Mouse (Mus musculus) kidney, embryonic 16.5 days (tissue): Measurements from ENCODE around the gene Amz1. TPM values are rescaled to one million over a fixed set of nuclear protein-coding genes. Genes with fewer than 3 reads are reported as not detected.

Experiments used
- ATAC-seq: fragments of 200-750 bp; cut with Nextera tagmentation; 2 replicates; pipeline ENCODE4 v1.8.0; 2017; ENCODE audit warnings: moderate TSS enrichment; ENCODE audit not compliant: low FRiP score, low TSS enrichment
- H3K27ac ChIP-seq: fragments of 300-500 bp; sonication (generic); 2 replicates; pipeline ENCODE4 v1.5.1; 2014; ENCODE audit warnings: low read length
- H3K27me3 ChIP-seq: fragments of 300-500 bp; sonication (generic); 2 replicates; pipeline ENCODE4 v1.6.1; 2014; ENCODE audit warnings: low read length, control low read depth, mixed read lengths; ENCODE audit not compliant: insufficient read depth
- H3K36me3 ChIP-seq: fragments of 300-500 bp; sonication (generic); 2 replicates; pipeline ENCODE4 v1.6.1; 2014; ENCODE audit warnings: low read length, control low read depth, mixed read lengths; ENCODE audit not compliant: insufficient read depth
- H3K4me1 ChIP-seq: fragments of 300-500 bp; sonication (generic); 2 replicates; pipeline ENCODE4 v1.6.1; 2014; ENCODE audit warnings: low read length, control low read depth, mixed read lengths; ENCODE audit not compliant: insufficient read depth
- H3K4me2 ChIP-seq: fragments of 300-500 bp; sonication (generic); replicated peaks from 2 replicates; pipeline ENCODE4 v1.6.1; 2014; ENCODE audit warnings: low read depth, low read length
- H3K4me3 ChIP-seq: fragments of 300-500 bp; sonication (generic); 2 replicates; pipeline ENCODE4 v1.5.1; 2014; ENCODE audit warnings: mild to moderate bottlenecking, low read length
- H3K9ac ChIP-seq: fragments of 300-500 bp; sonication (generic); replicated peaks from 2 replicates; pipeline ENCODE4 v1.6.1; 2014; ENCODE audit warnings: low read length
- H3K9me3 ChIP-seq: fragments of 300-500 bp; sonication (generic); 2 replicates; pipeline ENCODE4 v1.6.1; 2016; ENCODE audit warnings: low read length, control low read depth
- WGBS: fragments of 180-500 bp; shearing (Covaris S2); extraction: QIAGEN DNeasy Blood & Tissue Kit; methylation state at CpG from one replicate; pipeline ENCODE4 v1.1.7; 2014; 5-methylcytosine and 5-hydroxymethylcytosine counted together
- polyA plus RNA-seq: library from polyadenylated mRNA; unstranded; fragments of >200 nt; fragmentation: Nextera tagmentation; extraction: Ambion mirVana; gene quantifications from 2 replicates; pipeline ENCODE4 v1.2.1, GENCODE M21; 2015

Gene Amz1
- polyA plus RNA-seq, result 1.6 and 2.4 TPM in 2 replicates

DNA sequence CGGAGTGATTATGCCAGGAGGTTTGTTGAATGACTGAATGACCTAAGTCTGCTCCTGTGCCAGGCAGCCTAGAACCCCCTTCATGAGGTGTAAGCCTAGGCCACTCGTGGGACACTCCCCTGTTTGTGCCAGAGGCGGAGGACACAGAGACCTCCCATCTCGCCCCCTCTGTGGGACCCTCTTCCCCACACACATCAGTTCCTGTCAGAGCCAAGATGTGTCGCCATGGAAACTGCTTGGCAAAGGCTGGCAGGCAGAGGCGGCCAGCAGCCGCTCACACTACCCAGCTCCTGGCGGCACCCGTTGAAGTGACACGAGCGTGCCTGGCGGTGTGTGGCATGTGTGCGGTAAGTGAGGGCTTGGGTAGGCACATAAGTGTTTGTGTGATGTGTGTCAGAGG, at the start of gene Amz1:
Gene Amz1 (plus strand): TSS at position 306 of the 400 bp plus-strand sequence.
- no peaks in the 10 kb centered on the region for H3K27me3 ChIP-seq
- H3K4me3 ChIP-seq, result no peak within 1 kb of the TSS
- no peak for ATAC-seq
- H3K27ac ChIP-seq, result no peak within 1 kb of the TSS
- H3K9me3 ChIP-seq, result peaks cover 6% of the 10 kb centered on the region
- 79% methylated on average over 13 of the region's 13 CpGs for WGBS
- H3K9ac ChIP-seq, result no peak within 1 kb of the TSS
- H3K4me1 ChIP-seq, result no peaks in the 10 kb centered on the region
- peaks cover 11% of the 10 kb centered on the region for H3K36me3 ChIP-seq
- no peak within 1 kb of the TSS for H3K4me2 ChIP-seq

DNA sequence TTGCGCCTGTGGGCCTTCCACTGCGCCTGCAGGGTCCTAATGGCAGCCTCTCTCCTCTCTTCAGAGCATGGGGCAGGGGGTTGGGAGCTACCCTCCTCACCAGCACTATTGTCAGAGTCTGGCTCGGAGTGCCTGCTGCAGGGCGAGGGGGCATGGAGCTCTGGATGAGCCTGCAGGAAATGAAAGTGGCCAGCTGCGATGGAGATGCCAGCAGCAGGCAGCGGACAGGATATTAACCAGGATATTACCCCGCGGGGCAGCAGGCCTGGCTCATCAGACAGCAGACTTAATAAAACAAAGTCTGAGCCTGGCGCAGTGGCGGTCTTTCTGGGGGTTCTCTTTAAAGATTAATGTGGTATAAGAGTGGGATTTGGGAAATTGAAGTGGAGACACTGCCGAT, 48.8 kb upstream of the Amz1 start:
- peaks cover 50% of the 10 kb centered on the region for H3K36me3 ChIP-seq
- H3K27me3 ChIP-seq, result no peaks in the 10 kb centered on the region
- H3K9ac ChIP-seq, result no peak overlapping the region
- WGBS, result 85% methylated on average over 11 of the region's 11 CpGs
- no peak overlapping the region for H3K4me3 ChIP-seq
- H3K9me3 ChIP-seq, result no peaks in the 10 kb centered on the region
- ATAC-seq, result no peak
- no peaks in the 10 kb centered on the region for H3K4me1 ChIP-seq
- H3K4me2 ChIP-seq, result no peak overlapping the region
- no peak overlapping the region for H3K27ac ChIP-seq

DNA sequence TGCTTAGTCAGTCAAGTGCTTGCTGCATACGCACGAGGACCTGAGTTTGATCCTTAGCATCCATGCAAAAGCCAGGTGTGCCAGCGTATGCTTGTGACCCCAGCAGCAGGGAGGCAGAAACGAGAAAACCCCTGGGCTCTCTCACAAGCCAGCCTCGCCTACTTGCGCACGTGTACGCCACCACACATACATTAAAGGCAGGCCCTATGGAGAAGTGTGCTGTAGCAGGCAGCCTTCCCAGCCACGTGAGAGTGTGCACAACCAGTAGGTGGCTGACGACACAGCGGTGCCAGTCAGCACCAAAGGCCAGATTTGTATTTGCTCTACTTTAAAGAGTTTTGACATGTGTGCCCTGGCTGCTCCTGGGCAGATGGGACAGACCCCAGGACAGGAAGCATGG, 48.3 kb upstream of the Amz1 start:
- H3K4me2 ChIP-seq, result no peak overlapping the region
- no peaks in the 10 kb centered on the region for H3K9me3 ChIP-seq
- H3K9ac ChIP-seq, result no peak overlapping the region
- no peak overlapping the region for H3K27ac ChIP-seq
- no peak overlapping the region for H3K4me3 ChIP-seq
- no peak for ATAC-seq
- no peaks in the 10 kb centered on the region for H3K4me1 ChIP-seq
- 90% methylated on average over 11 of the region's 11 CpGs for WGBS
- H3K27me3 ChIP-seq, result no peaks in the 10 kb centered on the region
- peaks cover 48% of the 10 kb centered on the region for H3K36me3 ChIP-seq

DNA sequence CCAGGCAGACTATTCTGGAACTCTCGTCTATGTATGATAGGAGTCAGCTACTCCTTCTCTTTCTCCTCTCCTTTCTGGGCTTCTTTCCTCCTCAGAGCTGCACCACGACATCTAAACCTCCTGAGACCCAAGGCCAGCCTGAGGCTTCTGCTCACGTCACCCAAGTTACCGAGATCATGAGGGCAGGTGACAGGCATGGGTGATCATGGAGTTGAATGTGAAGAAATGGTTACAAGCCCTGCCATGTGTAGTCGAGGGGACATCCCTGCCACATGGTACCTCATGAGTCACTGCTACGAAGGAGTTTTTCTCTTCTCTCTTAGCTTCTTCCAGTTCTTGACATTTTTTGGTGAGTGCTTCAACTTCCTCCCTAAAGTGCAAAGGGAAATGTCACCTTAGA, 46.8 kb upstream of the Amz1 start:
- 81% methylated on average over 6 of the region's 6 CpGs for WGBS
- ATAC-seq, result no peak
- H3K4me2 ChIP-seq, result no peak overlapping the region
- H3K27me3 ChIP-seq, result no peaks in the 10 kb centered on the region
- H3K9me3 ChIP-seq, result no peaks in the 10 kb centered on the region
- H3K4me3 ChIP-seq, result no peak overlapping the region
- no peaks in the 10 kb centered on the region for H3K4me1 ChIP-seq
- no peak overlapping the region for H3K27ac ChIP-seq
- H3K36me3 ChIP-seq, result peaks cover 46% of the 10 kb centered on the region
- H3K9ac ChIP-seq, result no peak overlapping the region

DNA sequence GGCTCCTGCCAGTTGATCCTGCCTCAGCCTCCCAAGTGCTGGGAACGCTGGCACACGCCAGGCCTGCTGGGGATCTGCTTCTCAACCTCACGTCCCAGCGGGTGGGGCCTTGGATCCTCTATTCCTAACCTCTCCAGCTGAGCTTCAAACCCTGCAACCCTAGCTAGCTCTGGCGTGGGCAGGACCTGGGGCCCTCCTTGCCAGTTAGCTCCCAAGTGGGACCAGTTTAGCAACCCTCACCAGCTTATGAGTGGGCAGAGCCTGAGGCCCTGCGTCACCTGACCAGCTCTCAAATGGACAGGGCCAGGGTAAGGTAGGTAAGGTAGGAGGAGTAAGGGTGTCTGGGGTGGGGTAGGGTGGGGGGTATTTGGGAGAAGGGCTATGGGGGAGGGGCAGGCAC, 43.9 kb upstream of the Amz1 start:
- Histone ChIP-seq H3K27me3 (no peaks in the 10 kb centered on the region), H3K36me3 (peaks cover 37% of the 10 kb centered on the region), H3K27ac (no peak overlapping the region), H3K4me2 (no peak overlapping the region), H3K4me1 (no peaks in the 10 kb centered on the region), H3K9me3 (no peaks in the 10 kb centered on the region), H3K4me3 (no peak overlapping the region), H3K9ac (no peak overlapping the region)
- 91% methylated on average over 6 of the region's 6 CpGs for WGBS
- no peak for ATAC-seq

DNA sequence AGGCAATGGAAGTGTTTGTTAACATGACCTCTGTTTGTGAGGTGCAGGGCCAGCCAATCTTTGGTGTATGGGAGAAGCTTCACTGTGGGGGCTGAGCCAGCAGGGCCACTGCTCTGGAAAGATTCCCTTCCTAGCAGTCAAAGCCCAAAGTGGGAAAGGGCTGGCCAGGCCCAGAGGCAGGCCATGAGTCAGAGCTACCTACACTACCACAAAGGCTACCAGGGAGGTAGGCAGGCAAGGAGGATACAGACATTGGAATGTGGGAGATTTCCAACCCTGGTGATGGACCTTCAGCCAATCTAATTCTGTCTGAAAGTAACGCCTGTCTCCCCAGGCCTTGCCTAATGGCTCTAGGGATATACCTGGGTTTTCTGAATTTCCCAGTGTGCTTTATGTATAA, 43.0 kb upstream of the Amz1 start:
- Histone ChIP-seq H3K9me3 (no peaks in the 10 kb centered on the region), H3K4me1 (no peaks in the 10 kb centered on the region), H3K4me3 (no peak overlapping the region), H3K27me3 (no peaks in the 10 kb centered on the region), H3K27ac (no peak overlapping the region), H3K36me3 (peaks cover 36% of the 10 kb centered on the region), H3K4me2 (no peak overlapping the region), H3K9ac (no peak overlapping the region)
- WGBS, result 82% methylated on average over 1 of the region's 1 CpGs
- no peak for ATAC-seq

DNA sequence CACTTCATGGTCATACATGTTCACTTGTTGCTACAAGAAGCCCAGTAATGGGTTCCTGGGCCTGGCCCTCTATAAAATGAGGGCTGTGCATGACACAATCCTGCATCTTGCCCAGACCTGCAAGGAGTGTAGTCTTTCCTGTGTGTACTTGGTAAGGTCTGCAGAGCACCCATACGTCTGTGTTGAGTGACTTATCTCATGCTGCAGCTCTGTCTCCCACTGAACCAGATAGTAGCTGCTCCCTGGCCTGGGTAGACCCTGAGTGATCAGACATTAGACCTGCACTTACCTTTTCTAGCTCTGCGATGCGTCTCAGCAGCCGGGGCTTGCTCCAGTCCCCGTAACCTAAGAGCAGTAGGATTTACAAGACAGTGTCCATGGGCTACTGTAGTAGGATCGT, 41.8 kb upstream of the Amz1 start:
- no peak for ATAC-seq
- Histone ChIP-seq H3K4me1 (no peaks in the 10 kb centered on the region), H3K36me3 (peaks cover 28% of the 10 kb centered on the region)

DNA sequence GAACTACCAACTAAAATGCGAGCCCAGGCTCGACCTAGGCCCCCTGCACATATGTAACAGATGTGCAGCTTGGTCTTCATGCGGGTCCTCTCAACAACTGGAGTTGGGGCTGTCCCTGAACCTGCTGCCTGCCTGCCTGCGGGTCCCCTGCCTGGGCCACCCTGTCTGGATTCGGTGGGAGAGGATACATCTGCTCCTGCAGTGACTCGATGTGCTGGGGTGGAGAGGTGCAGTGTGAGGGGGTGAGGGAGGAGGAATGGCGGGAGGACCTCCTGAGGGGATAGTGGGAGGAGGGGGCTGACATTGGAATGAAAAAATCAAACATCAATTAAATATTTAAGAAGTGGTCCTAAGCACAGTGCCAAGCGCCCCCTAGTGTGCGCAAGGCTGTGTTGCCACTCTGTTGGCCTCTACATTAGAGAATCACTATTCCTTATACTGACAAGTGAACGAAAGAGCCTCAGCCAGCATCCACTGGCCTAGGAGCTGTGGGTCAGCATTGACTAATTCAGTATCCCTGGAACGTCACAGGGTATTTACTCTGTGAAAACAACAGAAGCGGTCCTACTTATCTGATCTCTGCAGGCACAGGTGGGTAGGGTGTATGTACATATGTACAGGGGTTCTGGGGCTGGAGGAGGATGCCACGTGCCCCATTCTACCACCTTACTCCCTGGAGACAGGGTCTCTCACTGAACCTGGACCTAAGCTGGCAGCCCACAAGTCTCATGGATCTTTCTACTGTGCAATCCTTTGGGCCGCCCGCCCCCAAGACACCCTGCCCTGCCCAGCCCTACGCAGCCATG, 39.4 kb upstream of the Amz1 start:
- Histone ChIP-seq H3K36me3 (peaks cover 26% of the 10 kb centered on the region), H3K4me1 (no peaks in the 10 kb centered on the region), H3K9me3 (no peaks in the 10 kb centered on the region), H3K9ac (no peak overlapping the region), H3K27me3 (no peaks in the 10 kb centered on the region), H3K4me3 (no peak overlapping the region), H3K27ac (no peak overlapping the region), H3K4me2 (no peak overlapping the region)
- no peak for ATAC-seq
- WGBS, result 65% methylated on average over 16 of the region's 16 CpGs

More for the DNA sequence above, 41.8 kb upstream of the Amz1 start:
- Histone ChIP-seq H3K4me3 (no peak overlapping the region), H3K27me3 (no peaks in the 10 kb centered on the region), H3K9ac (no peak overlapping the region), H3K27ac (no peak overlapping the region), H3K4me2 (no peak overlapping the region), H3K9me3 (no peaks in the 10 kb centered on the region)
- WGBS, result 96% methylated on average over 6 of the region's 6 CpGs

DNA sequence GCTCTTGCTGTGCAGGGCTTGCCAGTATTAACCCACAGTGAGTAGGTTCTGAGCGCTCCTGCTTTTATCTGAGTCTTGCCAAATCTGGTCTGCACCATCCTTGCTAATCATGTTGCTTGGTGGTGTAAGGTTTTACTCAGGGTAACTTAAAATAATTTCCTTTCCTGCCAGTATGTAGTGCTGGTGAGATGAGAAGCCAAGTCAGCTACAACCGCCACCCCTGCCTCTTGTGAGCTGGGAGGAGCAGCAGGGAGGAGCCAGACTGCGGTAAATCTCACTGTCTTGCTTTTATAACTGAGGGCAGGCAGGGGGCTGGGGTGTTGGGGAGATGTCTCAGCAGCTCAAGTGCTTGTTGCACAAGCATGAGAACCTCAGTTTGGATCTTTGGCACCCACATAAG, 35.5 kb upstream of the Amz1 start:
- H3K4me2 ChIP-seq, result no peak overlapping the region
- H3K4me3 ChIP-seq, result no peak overlapping the region
- H3K27me3 ChIP-seq, result no peaks in the 10 kb centered on the region
- no peak overlapping the region for H3K9ac ChIP-seq
- no peak for ATAC-seq
- no peaks in the 10 kb centered on the region for H3K9me3 ChIP-seq
- H3K27ac ChIP-seq, result no peak overlapping the region
- 52% methylated on average over 3 of the region's 3 CpGs for WGBS
- H3K36me3 ChIP-seq, result peaks cover 40% of the 10 kb centered on the region
- H3K4me1 ChIP-seq, result no peaks in the 10 kb centered on the region

DNA sequence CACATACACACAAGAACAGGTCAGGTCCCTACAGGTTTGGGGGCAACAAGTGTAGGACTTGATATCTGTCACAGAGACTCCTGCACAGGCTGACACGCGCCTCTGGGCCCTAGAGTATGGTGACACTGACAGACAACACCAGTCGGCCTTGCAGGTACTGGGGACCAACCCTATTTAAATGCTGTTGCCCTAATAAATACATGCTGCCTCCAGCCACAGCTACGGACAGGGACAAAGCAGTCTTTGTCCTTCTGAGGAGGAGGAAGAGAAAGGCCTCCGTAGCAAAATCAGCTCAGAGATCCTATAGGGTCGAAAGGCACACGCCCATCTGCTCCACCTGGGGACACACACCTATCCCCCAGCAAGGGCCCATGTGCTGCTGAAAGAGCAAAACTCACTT, 27.9 kb upstream of the Amz1 start:
- H3K4me3 ChIP-seq, result no peak overlapping the region
- no peaks in the 10 kb centered on the region for H3K27me3 ChIP-seq
- H3K4me2 ChIP-seq, result no peak overlapping the region
- peaks cover 33% of the 10 kb centered on the region for H3K36me3 ChIP-seq
- H3K27ac ChIP-seq, result no peak overlapping the region
- no peak for ATAC-seq
- 80% methylated on average over 7 of the region's 7 CpGs for WGBS
- H3K9me3 ChIP-seq, result no peaks in the 10 kb centered on the region
- no peak overlapping the region for H3K9ac ChIP-seq
- H3K4me1 ChIP-seq, result peaks cover 12% of the 10 kb centered on the region
